Mouse (Mus musculus): ENCODE data around the gene Sema3d.
A peak's percentile ranks its signal among the peaks of the same experiment; 100 is the strongest.

Gene Sema3d

DNA sequence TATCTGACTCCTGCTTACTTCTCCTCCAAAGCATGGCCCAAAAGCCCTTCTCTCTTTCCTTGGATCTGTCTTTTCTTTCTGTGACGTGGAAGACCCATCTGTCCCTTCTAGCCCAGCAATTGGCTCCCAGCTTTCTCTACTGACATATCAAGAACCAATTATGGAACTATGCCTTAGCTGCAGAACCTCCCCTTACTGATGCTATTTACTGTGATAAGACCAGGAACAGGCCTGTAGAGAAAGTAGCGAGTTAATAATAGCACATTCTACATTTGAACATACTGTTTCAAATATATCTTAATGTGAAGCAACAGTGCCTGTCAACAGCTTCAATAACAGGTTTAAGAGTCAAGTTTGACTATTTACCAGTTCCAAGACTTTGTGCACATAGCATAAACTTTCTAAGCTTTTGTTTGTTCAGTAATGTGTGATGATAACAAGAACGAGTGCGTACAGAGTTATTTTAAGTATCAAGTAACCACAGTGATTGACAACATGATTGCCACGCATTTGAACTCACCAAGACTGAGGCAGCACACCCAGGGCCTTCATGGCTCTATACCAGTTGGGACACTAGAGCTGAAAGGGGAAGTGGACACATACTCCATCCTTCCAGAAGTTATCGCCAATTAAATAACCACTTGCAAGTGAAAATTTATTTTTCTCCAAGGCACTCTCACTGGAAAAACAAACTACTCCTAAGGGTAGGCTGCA lies 116.8 kb downstream of the Sema3d start:
- no peak for DNase-seq

GRCm38 (mm10) chr5:12512471-12512870 lies 129.3 kb downstream of the Sema3d start:
- DNase-seq, result no peak

DNA sequence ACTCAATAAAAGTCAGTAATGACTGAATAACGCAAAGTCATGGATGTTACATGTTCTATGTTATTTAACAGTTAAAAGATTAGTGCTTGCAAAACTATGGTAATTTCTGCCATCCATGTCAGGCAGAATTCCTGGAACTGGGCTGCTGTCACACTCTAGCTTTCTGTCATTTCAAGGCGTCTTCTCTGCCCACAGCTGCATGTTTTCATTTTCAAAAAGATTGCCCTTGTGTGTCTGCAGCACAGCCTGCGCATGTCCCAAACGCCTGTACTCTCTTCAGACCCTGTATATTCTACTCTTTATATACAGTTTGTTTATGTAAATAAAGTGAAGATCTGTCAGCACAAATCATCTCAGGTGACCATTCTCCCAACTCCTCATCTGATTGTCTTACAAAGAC lies 132.1 kb downstream of the Sema3d start:
- no peak for DNase-seq

GRCm38 (mm10) chr5:12525235-12525767 lies 142.1 kb downstream of the Sema3d start:
- no peak for DNase-seq

- no peak for DNase-seq
These were observed 145.4 kb downstream of the Sema3d start for GRCm38 (mm10) chr5:12528596-12528995.

DNA sequence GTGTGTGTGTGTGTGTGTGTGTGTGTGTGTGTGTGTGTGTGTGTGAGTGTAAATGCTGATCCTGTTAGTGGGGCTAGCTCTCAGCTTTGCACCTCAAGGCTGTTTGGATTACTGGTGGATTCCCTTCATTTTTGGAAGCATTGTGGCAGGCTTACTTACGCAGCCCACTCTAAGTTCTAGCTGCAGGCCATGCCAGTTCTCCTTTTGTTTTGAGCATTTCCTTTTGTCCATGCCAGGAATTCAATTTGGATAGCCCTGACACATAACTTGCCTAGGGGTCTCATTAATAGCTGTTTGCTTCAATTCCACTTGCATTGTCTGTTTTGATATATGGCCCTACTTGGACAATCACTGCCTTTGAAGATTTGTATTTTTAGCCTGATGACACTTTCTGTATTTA lies 146.6 kb downstream of the Sema3d start:
- DNase-seq, result peak; percentile 9

DNA sequence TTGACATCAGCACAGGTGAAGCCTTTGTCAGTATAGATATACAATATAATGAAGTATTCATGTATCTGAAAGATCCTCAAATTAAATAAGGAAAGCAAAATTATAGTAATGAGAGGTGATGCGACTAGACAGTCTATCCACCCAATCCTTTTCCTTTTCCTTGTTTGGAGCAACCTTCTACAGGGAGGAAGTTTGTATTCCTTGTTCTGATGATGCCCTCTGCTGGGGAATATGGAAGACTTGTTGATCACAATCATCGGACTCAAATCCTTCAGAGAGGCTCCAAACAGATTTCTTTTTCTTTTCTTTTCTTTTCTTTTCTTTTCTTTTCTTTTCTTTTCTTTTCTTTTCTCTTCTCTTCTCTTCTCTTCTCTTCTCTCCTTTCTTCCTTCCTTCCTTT lies 158.1 kb downstream of the Sema3d start:
- peak; percentile 46 for DNase-seq

- DNase-seq, result no peak
These were observed 166.0 kb downstream of the Sema3d start for GRCm38 (mm10) chr5:12549046-12549669.

- no peak for DNase-seq
These were observed 172.2 kb downstream of the Sema3d start for GRCm38 (mm10) chr5:12555401-12555800.

DNA sequence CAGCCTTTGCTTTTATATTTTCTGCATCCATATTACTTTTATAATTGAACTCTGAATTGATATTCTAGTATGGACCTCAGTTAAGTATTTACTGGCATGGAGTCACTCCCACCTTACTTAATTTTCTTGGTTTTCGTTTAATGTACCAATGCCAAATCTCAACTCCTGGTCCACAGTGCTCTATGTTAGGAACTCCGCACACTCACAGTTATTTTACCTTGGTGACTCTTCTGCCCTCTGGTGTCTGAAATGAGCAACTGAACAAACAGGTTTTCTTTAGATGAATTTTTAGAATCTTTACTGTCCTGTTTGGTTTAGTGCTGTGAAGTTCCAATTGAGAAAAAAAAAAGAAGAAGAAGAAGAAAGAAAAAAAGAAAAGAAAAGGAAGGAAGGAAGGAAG lies 174.7 kb downstream of the Sema3d start:
- peak; percentile 29 for DNase-seq

GRCm38 (mm10) chr5:12561740-12562139 lies 178.6 kb downstream of the Sema3d start:
- DNase-seq, result no peak

DNA sequence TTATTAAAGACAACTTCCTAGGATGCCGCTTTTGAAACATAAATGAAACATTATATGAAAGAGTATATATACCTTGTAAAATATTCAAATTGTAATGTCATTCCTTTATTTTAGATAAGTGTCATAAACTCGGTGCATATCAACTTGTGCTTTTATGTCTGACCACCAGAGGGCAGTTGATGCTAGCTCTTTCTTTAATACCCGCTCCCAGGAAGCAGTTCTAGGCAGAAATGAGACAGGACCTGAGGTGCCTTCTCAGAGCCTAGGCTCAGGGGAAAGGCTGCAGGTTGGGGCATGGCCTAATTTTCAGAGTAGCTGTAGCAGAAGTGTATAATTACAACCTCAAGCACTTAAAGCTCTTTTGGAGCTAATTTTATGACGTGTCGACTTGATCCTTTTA lies 179.0 kb downstream of the Sema3d start:
- DNase-seq, result peak; percentile 72

- no peak for DNase-seq
These were observed 179.9 kb downstream of the Sema3d start for GRCm38 (mm10) chr5:12563132-12563531.

GRCm38 (mm10) chr5:12564602-12565220 lies 181.5 kb downstream of the Sema3d start:
- no peak for DNase-seq

DNA sequence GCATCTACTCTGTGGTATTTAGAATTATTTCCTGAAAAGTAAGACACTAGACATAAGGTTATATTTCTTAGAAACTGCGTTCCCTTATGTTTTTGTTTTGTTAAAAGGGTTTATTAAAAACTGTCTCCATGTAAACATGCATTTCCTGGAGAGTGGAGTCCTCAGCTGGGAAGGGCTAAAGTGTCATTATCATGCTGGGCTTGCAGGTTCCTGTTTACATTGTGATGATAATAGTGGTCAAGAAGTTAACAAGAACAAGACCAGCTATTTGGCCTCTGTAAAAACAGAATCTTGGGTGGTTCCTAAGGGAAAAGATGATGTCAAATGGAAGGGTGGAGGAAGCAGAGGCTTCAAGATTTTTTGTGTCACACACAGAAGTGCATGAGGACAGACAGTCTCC lies 183.4 kb downstream of the Sema3d start:
- no peak for DNase-seq

DNA sequence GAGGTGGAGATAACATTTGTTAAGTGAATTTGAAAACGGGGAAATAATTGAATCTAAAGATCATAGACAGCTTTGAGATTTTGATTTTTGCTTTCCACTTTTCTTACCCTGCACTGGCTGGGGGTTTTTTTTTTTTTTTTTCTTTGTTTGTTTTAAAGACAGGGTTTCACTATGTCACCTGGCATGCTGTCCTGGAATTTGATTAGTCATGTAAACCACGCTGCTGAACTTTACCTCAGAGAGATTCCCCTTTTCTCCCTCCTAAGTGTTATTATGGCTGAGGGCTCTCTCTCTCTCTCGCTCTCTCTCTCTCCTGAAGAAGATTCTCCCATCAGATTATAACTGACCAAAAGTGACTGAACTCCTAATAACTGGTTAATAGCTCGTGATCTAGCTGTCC lies 191.4 kb downstream of the Sema3d start:
- no peak for DNase-seq

DNA sequence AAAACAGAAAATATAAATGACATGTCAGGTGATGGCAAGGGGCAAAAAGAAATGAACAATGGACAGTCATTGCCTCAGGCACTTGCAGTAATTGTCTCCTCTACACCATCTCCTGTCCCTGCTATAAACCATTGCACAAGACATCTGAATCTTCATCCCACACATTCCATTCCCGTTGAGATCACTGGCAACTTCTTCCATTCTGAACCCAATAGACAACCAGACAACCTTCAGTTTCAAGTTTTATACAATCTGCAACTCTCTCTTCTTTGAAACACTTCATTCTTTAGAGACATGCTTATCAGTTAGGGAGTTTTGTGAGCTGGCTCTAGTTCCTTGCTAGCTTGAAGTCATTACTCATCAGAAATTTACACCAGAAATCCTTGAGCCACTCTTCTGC lies 192.1 kb downstream of the Sema3d start:
- no peak for DNase-seq

DNA sequence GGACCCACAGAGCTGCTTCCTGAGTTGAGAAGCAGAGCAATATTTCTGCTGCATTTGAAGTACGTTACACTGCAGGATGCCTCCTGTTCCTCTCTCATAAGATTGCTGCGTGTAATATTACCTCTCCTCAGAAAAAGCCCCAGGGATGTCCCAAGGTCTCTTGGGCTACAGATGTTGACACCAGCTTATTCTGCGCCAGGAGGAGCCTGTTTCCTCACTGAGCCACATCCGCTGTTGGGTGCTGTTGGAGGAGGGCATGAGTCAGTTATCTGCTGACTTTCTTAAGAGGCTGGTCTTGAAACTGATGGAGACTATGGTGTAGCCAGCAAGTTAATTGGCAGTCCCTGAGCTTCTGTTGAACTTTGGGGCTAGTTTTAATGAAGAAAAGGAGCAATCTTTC lies 196.6 kb downstream of the Sema3d start:
- DNase-seq, result no peak

- DNase-seq, result no peak
These were observed 199.4 kb downstream of the Sema3d start for GRCm38 (mm10) chr5:12582540-12582939.

DNA sequence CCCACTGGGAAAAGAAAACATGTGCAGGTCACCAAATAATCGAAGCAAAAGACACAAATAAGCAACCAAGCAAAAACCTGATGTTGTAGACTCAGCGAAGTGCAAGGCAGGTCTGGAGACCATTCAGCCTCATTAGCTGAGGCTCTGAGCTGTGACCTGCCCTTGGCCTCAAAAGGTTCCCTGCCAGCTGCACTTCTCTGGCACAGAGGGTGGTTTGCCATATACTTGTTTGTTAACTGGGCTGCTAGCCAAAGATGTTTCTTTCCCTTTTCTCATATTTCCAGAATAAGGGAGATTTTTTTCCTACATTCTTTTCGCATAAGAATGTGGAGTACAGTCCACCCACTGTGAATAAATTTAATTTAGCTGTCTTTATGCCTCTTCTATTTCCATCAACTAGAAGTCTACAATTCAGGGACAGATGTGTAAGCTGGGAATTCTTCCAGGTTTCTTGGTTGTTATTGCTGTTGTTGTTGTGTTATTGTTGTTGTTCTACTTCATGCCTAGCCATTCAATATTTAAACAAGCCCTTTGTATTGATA lies 200.2 kb downstream of the Sema3d start:
- DNase-seq, result no peak

- DNase-seq, result no peak
These were observed 201.7 kb downstream of the Sema3d start for GRCm38 (mm10) chr5:12584886-12585285.

GRCm38 (mm10) chr5:12634227-12634980 lies 251.2 kb downstream of the Sema3d start:
- DNase-seq, result no peak
